Mouse (Mus musculus) heart, postnatal 0 days (tissue): ENCODE results near the gene Edem2.

Source experiments
- CTCF ChIP-seq: IDR thresholded peaks from 2 replicates; pipeline ENCODE4 v1.5.1; 2016; ENCODE audit warnings: antibody characterized with exemption, control low read depth, low read depth
- EP300 ChIP-seq: IDR thresholded peaks from 2 replicates; pipeline ENCODE4 v1.6.1; 2016; ENCODE audit warnings: antibody characterized with exemption, low read depth

DNA sequence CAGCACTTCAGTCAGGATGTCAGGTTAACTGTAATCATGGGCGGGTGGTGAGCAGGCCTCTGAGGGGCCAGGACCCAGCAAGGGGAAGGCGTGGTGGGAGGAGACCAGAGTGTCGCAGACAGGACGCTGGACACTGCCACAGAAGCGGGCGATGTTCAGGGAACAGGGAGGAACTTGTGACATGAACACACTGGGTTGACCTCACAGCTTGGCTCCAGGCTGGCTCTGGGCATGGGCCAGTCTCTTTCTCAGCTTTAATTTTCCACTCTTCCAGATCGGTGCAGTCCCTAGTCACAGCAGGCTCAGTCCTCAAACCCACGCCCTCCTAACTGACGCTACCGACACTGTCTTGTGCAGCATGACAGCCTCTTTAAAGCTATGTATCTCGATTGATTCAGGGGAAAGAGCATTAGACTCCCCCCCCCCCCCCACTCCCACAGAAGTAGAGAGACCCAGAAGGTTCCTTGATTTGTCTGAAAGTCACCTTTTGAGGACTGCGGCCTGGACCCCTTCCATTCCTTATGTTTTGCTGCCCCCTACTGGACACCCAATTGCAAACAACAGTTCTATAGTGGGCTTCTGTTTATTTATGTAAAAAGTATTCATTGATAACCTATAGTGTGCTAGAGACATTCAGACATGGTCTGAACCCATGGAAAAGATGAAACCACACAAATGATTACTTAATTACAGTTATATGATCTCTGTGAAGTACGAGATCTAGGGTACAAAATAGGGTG lies 35.6 kb upstream of the Edem2 start:
- peak; percentile 83 for TF ChIP-seq CTCF
- no peak for TF ChIP-seq EP300
